Mouse (Mus musculus): ENCODE results near the gene Tanc1. TPM values are rescaled to one million over a fixed set of nuclear protein-coding genes. Genes with fewer than 3 reads are reported as not detected.

Gene Tanc1
- polyA plus RNA-seq, 1 experiment from 2014 or later, result 10.8 TPM

DNA sequence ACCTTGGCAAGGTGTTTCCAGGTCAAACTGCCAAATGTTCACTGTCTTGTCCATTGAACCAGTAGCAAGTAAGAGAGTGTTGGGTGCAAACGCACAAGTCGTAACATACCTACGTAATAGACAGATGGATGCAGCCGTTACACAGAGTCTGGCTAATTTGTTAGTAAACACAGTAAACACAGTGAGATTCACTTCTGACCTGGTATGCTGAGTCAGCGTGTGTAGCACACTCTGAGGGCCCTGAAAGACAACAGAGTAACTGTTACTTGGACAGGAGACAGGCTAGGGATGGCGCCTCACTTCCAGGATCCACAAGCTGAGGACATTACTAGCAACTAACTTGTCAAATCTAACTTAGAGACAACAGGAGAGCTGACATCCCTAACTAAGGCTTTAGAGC, 250.8 kb downstream of the Tanc1 start:
- Histone ChIP-seq H3K27ac (replicated peaks) (no peak overlapping the region), H3K9ac (replicated peaks) (no peak overlapping the region), H3K36me3 (no peaks in the 10 kb centered on the region), H3K4me3 (no peak overlapping the region), H3K4me1 (peaks cover 12% of the 10 kb centered on the region; the same call in 1 of the 2 replicates), H3K4me2 (replicated peaks) (no peak overlapping the region), H3K9me3 (no peaks in the 10 kb centered on the region), H3K27me3 (no peaks in the 10 kb centered on the region)
- no peak for ATAC-seq (ENCODE audit: low FRiP score, low read depth)
- 87% methylated on average over 6 of the region's 6 CpGs for WGBS

- H3K27me3 ChIP-seq, result no peaks in the 10 kb centered on the region
- WGBS, result 90% methylated on average over 6 of the region's 6 CpGs
- no peak for ATAC-seq (ENCODE audit: low FRiP score, low read depth)
Observed at GRCm38 (mm10) chr2:59870526-59870925, 258.7 kb downstream of the Tanc1 start.

GRCm38 (mm10) chr2:59876482-59876881, 264.6 kb downstream of the Tanc1 start:
- Histone ChIP-seq H3K27ac (replicated peaks) (no peak overlapping the region), H3K4me2 (replicated peaks) (no peak overlapping the region), H3K36me3 (no peaks in the 10 kb centered on the region; the same call in 1 of the 2 replicates), H3K9me3 (no peaks in the 10 kb centered on the region), H3K27me3 (no peaks in the 10 kb centered on the region), H3K4me1 (peaks cover 2% of the 10 kb centered on the region; the same call in 1 of the 2 replicates), H3K4me3 (no peak overlapping the region), H3K9ac (replicated peaks) (no peak overlapping the region)
- 91% methylated on average over 15 of the region's 15 CpGs for WGBS
- ATAC-seq (ENCODE audit: low FRiP score, low read depth), result no peak

More at GRCm38 (mm10) chr2:59870526-59870925, 258.7 kb downstream of the Tanc1 start:
- Histone ChIP-seq H3K27ac (replicated peaks) (no peak overlapping the region), H3K4me2 (replicated peaks) (no peak overlapping the region), H3K4me3 (no peak overlapping the region), H3K9me3 (no peaks in the 10 kb centered on the region), H3K9ac (replicated peaks) (no peak overlapping the region), H3K36me3 (no peaks in the 10 kb centered on the region; the same call in 1 of the 2 replicates), H3K4me1 (no peaks in the 10 kb centered on the region)

DNA sequence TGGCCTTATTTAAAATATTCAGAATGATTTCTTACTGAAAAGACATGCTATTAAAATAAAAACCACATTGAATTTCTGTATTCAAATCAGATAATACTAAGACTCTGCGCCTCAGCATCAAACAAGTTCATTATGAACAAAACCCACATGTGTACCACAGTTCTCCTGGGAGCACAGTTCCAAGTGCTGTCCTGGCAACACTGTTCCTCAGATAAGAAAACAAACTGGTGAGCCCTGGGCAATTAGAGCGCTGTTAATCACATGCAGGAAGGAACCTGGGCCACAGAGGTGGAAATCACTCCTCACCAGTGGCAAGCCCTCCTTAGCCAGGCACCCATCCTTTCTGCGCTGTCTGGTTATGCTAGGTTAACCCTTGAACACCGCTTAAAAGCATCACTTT, 265.5 kb downstream of the Tanc1 start:
- H3K4me3 ChIP-seq, result no peak overlapping the region
- no peak overlapping the region for H3K9ac ChIP-seq (replicated peaks)
- peaks cover 8% of the 10 kb centered on the region for H3K4me1 ChIP-seq
- H3K9me3 ChIP-seq, result no peaks in the 10 kb centered on the region
- no peak overlapping the region for H3K27ac ChIP-seq (replicated peaks)
- 87% methylated on average over 4 of the region's 4 CpGs for WGBS
- no peaks in the 10 kb centered on the region for H3K27me3 ChIP-seq
- no peaks in the 10 kb centered on the region; the same call in 1 of the 2 replicates for H3K36me3 ChIP-seq
- H3K4me2 ChIP-seq (replicated peaks), result no peak overlapping the region
- ATAC-seq (ENCODE audit: low FRiP score, low read depth), result no peak

DNA sequence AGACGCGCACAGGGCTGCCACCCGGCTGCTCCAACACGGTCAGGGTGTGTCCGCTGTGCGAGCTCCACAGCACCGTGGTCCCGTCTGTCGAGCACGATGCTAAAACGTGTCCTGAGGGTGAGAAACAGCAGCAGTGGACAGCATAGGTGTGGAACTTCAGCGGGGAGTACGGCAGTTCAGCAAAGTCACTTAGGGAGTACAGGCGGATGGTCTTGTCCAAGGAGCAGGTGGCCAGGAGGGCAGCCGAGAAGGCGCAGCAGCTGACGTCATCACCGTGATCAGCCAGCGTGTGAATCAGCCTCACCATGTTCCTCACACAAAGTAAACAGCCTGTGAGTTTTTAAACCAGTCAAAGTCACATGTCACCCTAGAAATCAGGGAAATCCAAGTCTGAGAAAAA, 266.4 kb downstream of the Tanc1 start:
- ATAC-seq (ENCODE audit: low FRiP score, low read depth), result no peak
- peaks cover 10% of the 10 kb centered on the region for H3K4me1 ChIP-seq
- H3K9me3 ChIP-seq, result no peaks in the 10 kb centered on the region
- whole genome bisulfite sequencing, result 82% methylated on average over 19 of the region's 19 CpGs
- no peaks in the 10 kb centered on the region for H3K36me3 ChIP-seq
- H3K27me3 ChIP-seq, result no peaks in the 10 kb centered on the region
- H3K9ac ChIP-seq (replicated peaks), result no peak overlapping the region
- no peak overlapping the region for H3K4me2 ChIP-seq (replicated peaks)
- no peak overlapping the region for H3K27ac ChIP-seq (replicated peaks)
- no peak overlapping the region for H3K4me3 ChIP-seq

- Histone ChIP-seq H3K9ac (replicated peaks) (no peak overlapping the region; the same call in 1 of the 2 replicates), H3K4me2 (replicated peaks) (peak overlapping the region; percentile 82), H3K9me3 (no peaks in the 10 kb centered on the region)
Observed at GRCm38 (mm10) chr2:59881404-59881803, 269.6 kb downstream of the Tanc1 start.

DNA sequence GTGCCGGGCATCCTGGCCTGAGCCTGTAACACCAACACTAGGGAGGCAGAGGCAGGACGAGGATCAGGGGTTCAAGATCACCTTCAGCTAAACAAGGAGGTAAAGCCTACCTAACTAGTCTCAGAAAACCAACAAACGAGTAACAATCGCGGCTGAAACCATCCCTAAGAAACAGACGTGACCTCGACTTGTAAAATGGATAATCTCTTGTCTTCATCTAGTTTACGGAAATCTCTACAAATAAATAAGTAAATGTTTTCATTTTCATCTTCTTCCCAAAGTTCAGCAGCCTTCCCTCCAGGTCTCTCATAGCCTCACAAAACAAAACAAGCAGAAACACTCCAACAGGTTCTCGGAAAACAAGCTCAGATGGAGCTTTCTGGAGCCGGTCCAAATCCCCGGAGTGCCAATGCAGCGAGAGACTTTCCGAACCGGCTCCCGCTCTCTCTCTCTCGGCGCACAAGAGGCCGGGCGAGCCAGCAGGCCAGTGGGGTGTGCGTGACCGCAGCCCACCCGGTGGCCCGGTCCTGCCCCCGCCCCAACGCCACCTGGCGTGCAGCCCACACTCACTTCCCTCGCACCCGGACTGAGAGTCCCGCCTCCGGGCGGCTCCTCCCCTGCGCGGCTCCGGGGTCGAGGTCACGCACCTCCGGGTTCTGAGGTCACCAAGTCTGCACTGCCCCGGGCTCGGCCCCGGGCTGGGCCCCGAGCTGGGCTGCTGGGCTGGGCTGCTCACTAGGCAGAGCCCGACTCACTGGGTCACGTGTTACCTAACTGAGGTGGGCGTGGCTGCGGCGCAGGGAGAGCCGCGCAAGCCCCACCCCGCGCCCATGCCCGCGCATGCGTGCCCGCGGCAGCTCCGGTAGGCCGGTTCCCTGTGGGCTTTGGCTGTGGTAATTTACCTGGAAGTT, 270.2 kb downstream of the Tanc1 start, which contains the start of gene Wdsub1:
Wdsub1 (minus strand) TSS at position 761 of the 911 bp plus-strand sequence.
- ATAC-seq (ENCODE audit: low FRiP score, low read depth), result peak; percentile 98
- WGBS, result 6% methylated on average over 54 of the region's 57 CpGs
- H3K4me2 ChIP-seq (replicated peaks), result peak within 1 kb of the TSS; percentile 82
- no peaks in the 10 kb centered on the region for H3K36me3 ChIP-seq
- no peaks in the 10 kb centered on the region for H3K27me3 ChIP-seq
- H3K9me3 ChIP-seq, result no peaks in the 10 kb centered on the region
- H3K9ac ChIP-seq (replicated peaks), result peak within 1 kb of the TSS; percentile 64
- H3K27ac ChIP-seq (replicated peaks), result 0 out of 2 replicates have a peak within 1 kb of the TSS, but pooled peaks have one; percentile 11
- peak within 1 kb of the TSS; percentile 76 for H3K4me3 ChIP-seq
- peaks cover 10% of the 10 kb centered on the region for H3K4me1 ChIP-seq

More at GRCm38 (mm10) chr2:59881404-59881803, 269.6 kb downstream of the Tanc1 start:
- no peak overlapping the region for H3K27ac ChIP-seq (replicated peaks)
- H3K27me3 ChIP-seq, result no peaks in the 10 kb centered on the region
- 85% methylated on average over 6 of the region's 6 CpGs for WGBS
- peaks cover 10% of the 10 kb centered on the region for H3K4me1 ChIP-seq
- no peaks in the 10 kb centered on the region for H3K36me3 ChIP-seq
- ATAC-seq (ENCODE audit: low FRiP score, low read depth), result no peak
- peak overlapping the region; percentile 76; the same call in 1 of the 2 replicates for H3K4me3 ChIP-seq

- H3K9me3 ChIP-seq, result no peaks in the 10 kb centered on the region
- H3K4me3 ChIP-seq, result peak overlapping the region; percentile 76
- H3K27me3 ChIP-seq, result no peaks in the 10 kb centered on the region
- ATAC-seq (ENCODE audit: low FRiP score, low read depth), result peak; percentile 42; the same call in 1 of the 2 replicates
- H3K27ac ChIP-seq (replicated peaks), result no peak overlapping the region
- H3K36me3 ChIP-seq, result no peaks in the 10 kb centered on the region
- WGBS, result 69% methylated on average over 8 of the region's 8 CpGs
- H3K4me2 ChIP-seq (replicated peaks), result peak overlapping the region; percentile 82
- peaks cover 10% of the 10 kb centered on the region for H3K4me1 ChIP-seq
- no peak overlapping the region for H3K9ac ChIP-seq (replicated peaks)
Observed at GRCm38 (mm10) chr2:59882742-59883281, 271.0 kb downstream of the Tanc1 start.

DNA sequence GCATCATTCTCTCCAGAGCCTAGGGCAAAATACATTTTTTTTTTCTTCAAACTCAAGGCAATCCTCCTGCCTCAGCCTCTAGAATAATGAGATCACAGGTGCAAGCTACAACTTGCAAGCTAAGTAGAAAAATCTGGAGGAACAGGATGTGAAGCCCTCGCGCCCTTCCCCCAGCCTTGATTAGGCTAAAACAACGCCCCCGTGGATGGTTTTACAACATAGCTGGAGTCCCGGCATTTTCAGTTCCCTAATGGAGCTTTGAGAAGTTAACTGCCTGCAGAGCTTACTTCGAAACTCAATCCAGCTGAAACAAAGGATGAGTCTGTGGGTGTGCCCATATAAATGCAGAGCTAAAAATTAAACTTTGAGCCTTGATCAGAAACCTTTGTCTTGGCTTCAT, 277.9 kb downstream of the Tanc1 start:
- no peak for ATAC-seq (ENCODE audit: low FRiP score, low read depth)
- no peak overlapping the region for H3K27ac ChIP-seq (replicated peaks)
- no peak overlapping the region for H3K4me3 ChIP-seq
- no peak overlapping the region for H3K9ac ChIP-seq (replicated peaks)
- peaks cover 10% of the 10 kb centered on the region; the same call in 1 of the 2 replicates for H3K36me3 ChIP-seq
- no peaks in the 10 kb centered on the region for H3K27me3 ChIP-seq
- no peak overlapping the region for H3K4me2 ChIP-seq (replicated peaks)
- no peaks in the 10 kb centered on the region for H3K9me3 ChIP-seq
- 86% methylated on average over 6 of the region's 6 CpGs for WGBS
- no peaks in the 10 kb centered on the region for H3K4me1 ChIP-seq

Other genes starting within 250 kb of the Tanc1 start
- 0.73 and 0.80 TPM in 2 replicates for gene Dapl1, start 127.4 kb upstream of the Tanc1 start, polyA plus RNA-seq (2016; fragmentation: Nextera tagmentation; extraction: Ambion mirVana)